Mouse (Mus musculus) hindbrain, postnatal 0 days (tissue): ENCODE measurements at regions not wholly inside any gene's neighbourhood (a gene's known extent, or its start where the extent isn't known, plus 50 kb on each side); places are given as distances from the start of the nearest gene placed in this dataset.

ENCODE experiments used
- ATAC-seq: fragments of 200-750 bp; cut with Nextera tagmentation; 2 replicates; pipeline ENCODE4 v1.8.0; 2017; ENCODE audit warnings: mild to moderate bottlenecking, moderate TSS enrichment, moderate library complexity
- DNase-seq: peaks from one replicate; pipeline ENCODE4 v3.0.0-alpha.2; 2015; ENCODE audit warnings: low spot score
- H3K27ac ChIP-seq: fragments of 300-500 bp; sonication (generic); 2 replicates; pipeline ENCODE4 v1.5.1; 2014; ENCODE audit warnings: mild to moderate bottlenecking
- H3K27me3 ChIP-seq: fragments of 300-500 bp; sonication (generic); 2 replicates; pipeline ENCODE4 v1.6.1; 2014; ENCODE audit warnings: low read length, mixed read lengths; ENCODE audit not compliant: insufficient read depth
- H3K36me3 ChIP-seq: fragments of 300-500 bp; sonication (generic); 2 replicates; pipeline ENCODE4 v1.6.1; 2014; ENCODE audit warnings: low read length, mixed read lengths; ENCODE audit not compliant: insufficient read depth
- H3K4me1 ChIP-seq: fragments of 300-500 bp; sonication (generic); 2 replicates; pipeline ENCODE4 v1.6.1; 2014; ENCODE audit warnings: antibody characterized with exemption, low read length, mixed read lengths; ENCODE audit not compliant: insufficient read depth
- H3K4me2 ChIP-seq: fragments of 300-500 bp; sonication (generic); 2 replicates; pipeline ENCODE4 v1.6.1; 2014; ENCODE audit warnings: low read depth, mild to moderate bottlenecking, low read length, moderate library complexity, mixed read lengths
- H3K4me3 ChIP-seq: fragments of 300-500 bp; sonication (generic); 2 replicates; pipeline ENCODE4 v1.5.1; 2014; ENCODE audit warnings: low read length
- H3K9ac ChIP-seq: fragments of 300-500 bp; sonication (generic); replicated peaks from 2 replicates; pipeline ENCODE4 v1.6.1; 2014; ENCODE audit warnings: mild to moderate bottlenecking, low read length, moderate library complexity, mixed read lengths
- H3K9me3 ChIP-seq: fragments of 300-500 bp; sonication (generic); 2 replicates; pipeline ENCODE4 v1.6.1; 2016; ENCODE audit warnings: low read length, mixed read lengths
- CTCF ChIP-seq: IDR thresholded peaks from 2 replicates; pipeline ENCODE4 v1.5.1; 2016; ENCODE audit warnings: antibody characterized with exemption, control low read depth, low read depth
- WGBS: fragments of 180-500 bp; shearing (Covaris S2); extraction: QIAGEN DNeasy Blood & Tissue Kit; methylation state at CpG from one replicate; pipeline ENCODE4 v1.1.7; 2014; 5-methylcytosine and 5-hydroxymethylcytosine counted together

GRCm38 (mm10) chr10:87719978-87720377 is 138.1 kb upstream of the Igf1 start:
- TF ChIP-seq CTCF: no peak
- ATAC-seq: no peak

GRCm38 (mm10) chr10:87722244-87722643 is 135.8 kb upstream of the Igf1 start:
- ATAC-seq (no peak), DNase-seq (no peak)
- Histone ChIP-seq H3K9me3 (no peaks in the 10 kb centered on the region), H3K36me3 (no peaks in the 10 kb centered on the region), H3K4me2 (no peak overlapping the region), H3K27ac (no peak overlapping the region), H3K27me3 (no peaks in the 10 kb centered on the region), H3K4me1 (no peaks in the 10 kb centered on the region), H3K4me3 (no peak overlapping the region), H3K9ac (no peak overlapping the region)
- 79% methylated on average over 3 of the region's 3 CpGs for WGBS
- TF ChIP-seq CTCF: no peak

More at GRCm38 (mm10) chr10:87719978-87720377, 138.1 kb upstream of the Igf1 start:
- no peaks in the 10 kb centered on the region for H3K9me3 ChIP-seq
- no peaks in the 10 kb centered on the region for H3K36me3 ChIP-seq
- H3K4me1 ChIP-seq: no peaks in the 10 kb centered on the region
- no peak overlapping the region for H3K9ac ChIP-seq
- no peak overlapping the region for H3K27ac ChIP-seq
- H3K27me3 ChIP-seq: no peaks in the 10 kb centered on the region
- H3K4me2 ChIP-seq: no peak overlapping the region
- DNase-seq: no peak
- H3K4me3 ChIP-seq: no peak overlapping the region

- no peaks in the 10 kb centered on the region for H3K4me1 ChIP-seq
- H3K9me3 ChIP-seq: no peaks in the 10 kb centered on the region
- no peak overlapping the region for H3K9ac ChIP-seq
- H3K27me3 ChIP-seq: no peaks in the 10 kb centered on the region
- no peak overlapping the region for H3K4me2 ChIP-seq
- no peak for DNase-seq
- H3K36me3 ChIP-seq: no peaks in the 10 kb centered on the region
- WGBS: 96% methylated on average over 1 of the region's 1 CpGs
- no peak overlapping the region for H3K27ac ChIP-seq
- no peak for ATAC-seq
- H3K4me3 ChIP-seq: no peak overlapping the region
- no peak for TF ChIP-seq CTCF
Observed at GRCm38 (mm10) chr10:87732658-87733057, 125.4 kb upstream of the Igf1 start.

GRCm38 (mm10) chr10:87733241-87733640 is 124.8 kb upstream of the Igf1 start:
- ATAC-seq (no peak), DNase-seq (no peak)
- Histone ChIP-seq H3K9ac (no peak overlapping the region), H3K4me1 (no peaks in the 10 kb centered on the region), H3K27me3 (no peaks in the 10 kb centered on the region), H3K4me2 (no peak overlapping the region), H3K4me3 (no peak overlapping the region), H3K36me3 (no peaks in the 10 kb centered on the region), H3K9me3 (no peaks in the 10 kb centered on the region), H3K27ac (no peak overlapping the region)
- TF ChIP-seq CTCF: no peak
- whole genome bisulfite sequencing: 75% methylated on average over 7 of the region's 7 CpGs

- H3K4me3 ChIP-seq: no peak overlapping the region
- ATAC-seq: no peak
- 71% methylated on average over 8 of the region's 8 CpGs for WGBS
- H3K4me1 ChIP-seq: no peaks in the 10 kb centered on the region
- no peaks in the 10 kb centered on the region for H3K36me3 ChIP-seq
- no peak overlapping the region for H3K9ac ChIP-seq
- H3K27me3 ChIP-seq: no peaks in the 10 kb centered on the region
- H3K4me2 ChIP-seq: no peak overlapping the region
- H3K9me3 ChIP-seq: no peaks in the 10 kb centered on the region
- TF ChIP-seq CTCF: no peak
- no peak overlapping the region for H3K27ac ChIP-seq
- DNase-seq: peak; percentile 5
Observed at GRCm38 (mm10) chr10:87740323-87740722, 117.7 kb upstream of the Igf1 start.

GRCm38 (mm10) chr10:87742766-87743165 is 115.3 kb upstream of the Igf1 start:
- Histone ChIP-seq H3K27me3 (no peaks in the 10 kb centered on the region), H3K4me1 (no peaks in the 10 kb centered on the region), H3K4me3 (no peak overlapping the region), H3K4me2 (no peak overlapping the region), H3K9ac (no peak overlapping the region), H3K9me3 (no peaks in the 10 kb centered on the region), H3K27ac (no peak overlapping the region), H3K36me3 (no peaks in the 10 kb centered on the region)
- DNase-seq (no peak), ATAC-seq (no peak)
- no peak for TF ChIP-seq CTCF
- 90% methylated on average over 3 of the region's 3 CpGs for WGBS

GRCm38 (mm10) chr10:87747846-87748552 is 110.1 kb upstream of the Igf1 start:
- Histone ChIP-seq H3K9ac (no peak overlapping the region), H3K4me2 (no peak overlapping the region), H3K27ac (no peak overlapping the region), H3K36me3 (no peaks in the 10 kb centered on the region), H3K27me3 (no peaks in the 10 kb centered on the region), H3K4me3 (no peak overlapping the region), H3K4me1 (no peaks in the 10 kb centered on the region), H3K9me3 (no peaks in the 10 kb centered on the region)
- 81% methylated on average over 2 of the region's 2 CpGs for WGBS
- DNase-seq (no peak), ATAC-seq (no peak)
- no peak for TF ChIP-seq CTCF
